Mouse (Mus musculus) liver, embryonic 14.5 days (tissue): Measurements from ENCODE around the gene Serpinb6b. TPM values are rescaled to one million over a fixed set of nuclear protein-coding genes. Genes with fewer than 3 reads are reported as not detected.

ENCODE experiments used
- ATAC-seq: fragments of 200-750 bp; cut with Nextera tagmentation; 2 replicates; pipeline ENCODE4 v1.8.0; 2017; ENCODE audit warnings: moderate number of reproducible peaks, mild to moderate bottlenecking, moderate library complexity; ENCODE audit not compliant: insufficient read depth
- DNase-seq, 3 experiments: peaks; one replicate each; pipeline ENCODE4 v3.0.0-alpha.2; 2012 to 2013; ENCODE audit warnings: low read depth in 3 of 3, low spot score in 3 of 3
- H3K27ac ChIP-seq: fragments of 300-500 bp; sonication (generic); 2 replicates; pipeline ENCODE4 v1.5.1; 2014; ENCODE audit warnings: moderate library complexity, mild to moderate bottlenecking, control low read depth, inconsistent platforms
- H3K27me3 ChIP-seq: fragments of 300-500 bp; sonication (generic); 2 replicates; pipeline ENCODE4 v1.6.1; 2014; ENCODE audit warnings: mild to moderate bottlenecking, low read length, moderate library complexity; ENCODE audit not compliant: control insufficient read depth, insufficient read depth
- H3K36me3 ChIP-seq: fragments of 300-500 bp; sonication (generic); replicated peaks from 2 replicates; pipeline ENCODE4 v1.6.1; 2014; ENCODE audit warnings: low read depth; ENCODE audit not compliant: control insufficient read depth, insufficient read depth
- H3K4me1 ChIP-seq, 2 experiments: fragments of 200-500 bp in 1 of 2; fragments of 300-500 bp in 1 of 2; sonication (generic) in 1 of 2; replicated peaks; 2 replicates each; pipeline ENCODE4 v1.6.1; 2012 to 2014; ENCODE audit warnings: antibody characterized with exemption in 1 of 2, inconsistent platforms in 1 of 2, low read length in 1 of 2; ENCODE audit not compliant: control insufficient read depth in 2 of 2, insufficient read depth in 2 of 2
- H3K4me2 ChIP-seq: fragments of 300-500 bp; sonication (generic); 2 replicates; pipeline ENCODE4 v1.6.1; 2014; ENCODE audit warnings: low read depth, mild to moderate bottlenecking, control low read depth, moderate library complexity
- H3K4me3 ChIP-seq, 2 experiments: fragments of 200-500 bp in 1 of 2; fragments of 300-500 bp in 1 of 2; sonication (generic) in 1 of 2; 2 replicates each; pipeline ENCODE4 v1.5.1; 2012 to 2014; ENCODE audit warnings: low read depth in 2 of 2, low read length in 2 of 2, mild to moderate bottlenecking in 2 of 2, control low read depth in 1 of 2, inconsistent platforms in 1 of 2, moderate library complexity in 1 of 2; ENCODE audit not compliant: insufficient read depth in 1 of 2
- H3K9ac ChIP-seq: fragments of 300-500 bp; sonication (generic); replicated peaks from 2 replicates; pipeline ENCODE4 v1.6.1; 2014; ENCODE audit warnings: mild to moderate bottlenecking, control low read depth, moderate library complexity
- H3K9me3 ChIP-seq: fragments of 300-500 bp; sonication (generic); 2 replicates; pipeline ENCODE4 v1.6.1; 2016; ENCODE audit warnings: low read length, mixed read lengths; ENCODE audit not compliant: control insufficient read depth
- CTCF ChIP-seq: IDR thresholded peaks from 2 replicates; pipeline ENCODE4 v1.5.1; 2016; ENCODE audit warnings: antibody characterized with exemption, low read depth, control low read depth
- EP300 ChIP-seq: IDR thresholded peaks from 2 replicates; pipeline ENCODE4 v1.6.1; 2016; ENCODE audit warnings: antibody characterized with exemption, low read depth
- WGBS: fragments of 180-500 bp; shearing (Covaris S2); extraction: QIAGEN DNeasy Blood & Tissue Kit; methylation state at CpG from one replicate; pipeline ENCODE4 v1.1.7; 2014; ENCODE audit not compliant: insufficient replicate concordance; 5-methylcytosine and 5-hydroxymethylcytosine counted together
- polyA plus RNA-seq, 2 experiments: library from polyadenylated mRNA; depleted of rRNA in 1 of 2; stranded (reverse) in 1 of 2; unstranded in 1 of 2; fragments of >200 nt; fragmentation: Nextera tagmentation in 1 of 2; extraction: Ambion mirVana in 1 of 2; gene quantifications; 2 replicates each; pipeline versions ENCODE4 v1.2.1 to v1.2.3; 2012 to 2014

Serpinb6b gene
- polyA plus RNA-seq (2012; rRNA removed) (2.2 and 4.2 TPM in 2 replicates), polyA plus RNA-seq (2014; fragmentation: Nextera tagmentation; extraction: Ambion mirVana) (5.3 and 5.5 TPM in 2 replicates)

- DNase-seq (peak in 1 of 3 experiments; percentile 27), ATAC-seq (no peak)
- peaks cover 46 to 54% of the 10 kb centered on the region in 2 experiments for H3K4me1 ChIP-seq
- peak within 1 kb of the TSS; percentile 72 for H3K9ac ChIP-seq
- no peaks in the 10 kb centered on the region for H3K27me3 ChIP-seq
- no peaks in the 10 kb centered on the region for H3K9me3 ChIP-seq
- H3K4me3 ChIP-seq = peak within 1 kb of the TSS; percentile 49 to 62
- H3K27ac ChIP-seq = peak within 1 kb of the TSS; percentile 77
- TF ChIP-seq EP300 (no peak), CTCF (peak; percentile 68)
- H3K4me2 ChIP-seq = peak within 1 kb of the TSS; percentile 80
- H3K36me3 ChIP-seq = no peaks in the 10 kb centered on the region
- 13% methylated on average over 16 of the region's 16 CpGs for WGBS
Observed at GRCm38 (mm10) chr13:32964989-32965811, at the start of gene Serpinb6b. Gene Serpinb6b, plus strand, starts transcription at chr13:32965209.

DNA sequence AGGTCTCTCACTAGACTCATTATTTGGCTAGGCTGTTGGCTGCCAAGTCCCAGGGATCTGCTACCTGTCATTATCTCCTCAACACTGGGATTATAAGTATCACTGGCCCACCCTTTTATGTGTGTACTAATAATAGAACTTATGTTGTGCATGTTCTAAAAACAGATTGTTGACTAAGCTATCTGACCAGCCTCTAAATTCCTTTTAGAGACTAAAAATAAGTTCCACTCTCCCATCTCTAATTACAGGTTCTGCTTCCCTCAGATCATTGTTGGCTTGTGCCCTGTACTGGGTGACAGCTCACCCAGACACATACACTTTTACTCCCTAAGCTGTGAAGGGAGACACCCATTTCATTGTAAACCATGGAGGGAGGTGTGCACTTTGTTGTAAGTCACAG is 42.4 kb upstream of the Serpinb6b start:
- ATAC-seq = no peak
- H3K27ac ChIP-seq = no peak overlapping the region
- no peaks in the 10 kb centered on the region for H3K9me3 ChIP-seq
- H3K9ac ChIP-seq = no peak overlapping the region
- H3K36me3 ChIP-seq = no peaks in the 10 kb centered on the region
- no peak overlapping the region for H3K4me3 ChIP-seq
- no peaks in the 10 kb centered on the region for H3K27me3 ChIP-seq
- DNase-seq = no peak
- H3K4me2 ChIP-seq = no peak overlapping the region
- H3K4me1 ChIP-seq = no peaks in the 10 kb centered on the region
- TF ChIP-seq CTCF (no peak), EP300 (no peak)

- Histone ChIP-seq H3K9ac (no peak overlapping the region), H3K36me3 (no peaks in the 10 kb centered on the region), H3K4me2 (no peak overlapping the region), H3K27me3 (no peaks in the 10 kb centered on the region), H3K27ac (no peak overlapping the region), H3K4me3 (no peak overlapping the region), H3K9me3 (no peaks in the 10 kb centered on the region), H3K4me1 (no peaks in the 10 kb centered on the region)
- DNase-seq (no peak), ATAC-seq (no peak)
- TF ChIP-seq EP300 = no peak
- TF ChIP-seq CTCF = no peak
- WGBS = 43% methylated on average over 7 of the region's 7 CpGs
Observed at GRCm38 (mm10) chr13:32924578-32925360, 40.2 kb upstream of the Serpinb6b start.

- Histone ChIP-seq H3K27me3 (no peaks in the 10 kb centered on the region), H3K4me3 (no peak overlapping the region), H3K9me3 (no peaks in the 10 kb centered on the region), H3K4me1 (no peaks in the 10 kb centered on the region), H3K27ac (no peak overlapping the region), H3K4me2 (no peak overlapping the region), H3K9ac (no peak overlapping the region), H3K36me3 (no peaks in the 10 kb centered on the region)
- ATAC-seq = no peak
- 42% methylated on average over 2 of the region's 2 CpGs for WGBS
- TF ChIP-seq EP300 (no peak), CTCF (no peak)
- no peak for DNase-seq
Observed at GRCm38 (mm10) chr13:32926661-32927060, 38.3 kb upstream of the Serpinb6b start.

DNA sequence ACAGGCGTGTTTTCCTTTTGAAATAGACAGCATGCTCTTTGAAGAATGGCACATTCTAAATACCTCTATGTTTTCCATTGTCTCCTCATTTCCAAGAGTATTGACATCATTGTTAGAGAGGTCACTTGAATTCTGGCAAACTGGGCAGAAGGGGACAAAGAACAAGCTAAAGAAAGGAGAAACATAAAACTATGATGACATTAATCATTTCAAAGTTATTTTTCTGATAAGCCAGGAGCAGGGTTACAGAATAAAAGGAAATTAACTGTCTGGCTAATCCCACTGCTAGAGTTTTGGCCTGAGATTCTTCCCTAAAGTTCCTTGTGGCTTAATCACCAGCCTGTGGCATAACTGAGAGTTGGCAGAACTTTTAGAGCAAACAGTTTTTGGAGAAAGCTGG is 37.8 kb upstream of the Serpinb6b start:
- 51% methylated on average over 1 of the region's 1 CpGs for WGBS
- H3K36me3 ChIP-seq = no peaks in the 10 kb centered on the region

More for the DNA sequence above, 37.8 kb upstream of the Serpinb6b start:
- Histone ChIP-seq H3K4me2 (no peak overlapping the region), H3K9me3 (no peaks in the 10 kb centered on the region), H3K27ac (no peak overlapping the region), H3K27me3 (no peaks in the 10 kb centered on the region), H3K4me3 (no peak overlapping the region), H3K9ac (no peak overlapping the region), H3K4me1 (no peaks in the 10 kb centered on the region)
- TF ChIP-seq CTCF = no peak
- no peak for ATAC-seq
- DNase-seq = no peak
